Mouse (Mus musculus) CD4-positive, CD25-positive, alpha-beta regulatory T cell, adult 2 months (primary cell): ENCODE measurements around the gene Igf2bp3.

Experiments
- DNase-seq: peaks from one replicate; pipeline ENCODE4 v3.0.0-alpha.2; 2012; ENCODE audit warnings: low read depth, low spot score

Igf2bp3 gene

DNA sequence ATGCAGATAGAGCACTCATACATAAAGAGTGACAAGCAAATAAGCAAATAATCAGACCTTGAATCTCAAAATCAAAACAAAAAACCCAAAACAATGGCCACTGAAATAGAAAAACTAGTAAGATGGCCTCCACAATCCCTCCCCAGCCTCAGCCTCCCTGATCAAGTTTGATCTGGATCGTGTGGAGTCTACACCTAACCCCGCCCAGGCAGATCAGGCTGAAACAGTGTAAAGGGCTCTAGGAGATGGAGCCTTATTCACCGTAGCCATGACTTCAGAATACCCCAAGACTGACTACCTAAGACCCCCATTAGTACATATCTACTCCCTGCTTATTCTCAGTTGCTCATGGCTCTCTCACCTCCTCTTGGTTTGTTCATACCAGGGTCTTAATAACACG is 41.1 kb downstream of the Igf2bp3 start:
- DNase-seq: no peak

DNA sequence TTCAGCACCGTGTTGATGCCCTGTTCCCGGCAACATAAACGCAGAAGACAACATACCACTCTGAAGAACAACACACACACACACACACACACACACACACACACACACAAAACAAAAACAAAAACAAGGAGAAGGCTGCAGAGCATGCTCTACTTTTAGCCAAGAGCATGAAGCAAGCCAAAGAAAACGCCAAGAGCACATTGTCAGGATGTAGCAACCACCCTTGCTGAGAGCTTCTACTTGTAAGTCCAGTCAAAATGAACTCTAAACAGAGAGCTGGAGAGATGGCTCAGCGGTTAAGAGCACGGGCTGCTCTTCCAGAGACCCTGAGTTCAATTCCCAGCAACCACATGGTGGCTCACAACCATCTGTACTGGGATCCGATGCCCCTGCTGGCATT is 41.5 kb downstream of the Igf2bp3 start:
- DNase-seq: no peak

DNA sequence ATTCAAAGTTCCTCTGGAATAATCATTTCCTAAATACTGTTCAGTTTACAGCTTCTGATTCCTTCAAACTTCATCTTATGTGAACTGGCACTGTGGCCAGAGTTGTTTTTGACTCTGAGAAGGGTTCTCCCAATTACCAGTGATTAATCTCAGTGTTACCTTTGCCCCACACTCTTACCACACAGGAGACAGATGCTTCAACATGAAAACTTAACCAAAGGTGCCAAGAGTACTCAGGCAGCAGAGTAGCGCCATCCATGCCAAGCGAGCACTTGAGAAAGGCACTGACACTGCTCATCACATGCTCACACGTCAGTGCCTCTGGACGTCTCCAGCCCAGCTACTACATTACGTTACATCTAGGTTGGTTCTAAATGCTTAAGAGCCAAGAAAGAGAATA is 43.5 kb downstream of the Igf2bp3 start:
- DNase-seq: no peak

DNA sequence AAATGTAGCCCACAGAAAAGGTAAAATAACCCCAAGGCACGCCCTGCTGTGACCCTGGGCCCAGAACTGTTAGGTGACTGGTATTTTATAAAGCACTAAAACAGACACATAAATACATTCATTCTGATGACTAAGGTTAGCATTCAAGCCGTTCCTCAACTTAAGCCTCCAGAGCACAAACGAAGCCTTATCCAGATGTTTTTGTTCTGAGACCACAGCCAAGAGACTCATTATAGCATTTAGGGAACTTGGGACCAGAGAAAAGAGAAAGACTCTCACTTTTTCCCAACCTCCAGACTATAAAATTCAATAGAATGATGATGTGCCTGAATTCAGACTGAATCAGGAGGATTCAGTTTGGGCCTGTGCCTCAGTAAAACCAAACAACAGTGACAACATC is 46.1 kb downstream of the Igf2bp3 start:
- DNase-seq: no peak

DNA sequence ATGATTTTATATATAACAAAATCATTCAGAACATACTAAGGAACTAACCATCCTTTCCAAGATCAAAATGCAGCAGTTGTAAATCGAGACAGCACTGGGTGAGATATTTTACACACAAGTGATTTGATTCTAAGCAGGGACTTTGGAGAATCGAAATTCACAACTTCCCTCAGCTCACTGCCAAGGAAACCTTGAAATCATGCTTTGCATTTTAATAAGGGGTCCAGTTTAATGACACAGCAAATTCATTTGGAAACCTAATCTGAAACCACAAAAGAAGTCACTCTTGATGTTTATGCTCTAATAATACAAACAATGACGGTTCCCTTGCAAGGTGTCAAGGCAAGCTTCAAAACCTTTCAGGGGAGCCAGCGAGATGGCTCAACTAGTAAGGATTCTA is 47.4 kb downstream of the Igf2bp3 start:
- DNase-seq: no peak

DNA sequence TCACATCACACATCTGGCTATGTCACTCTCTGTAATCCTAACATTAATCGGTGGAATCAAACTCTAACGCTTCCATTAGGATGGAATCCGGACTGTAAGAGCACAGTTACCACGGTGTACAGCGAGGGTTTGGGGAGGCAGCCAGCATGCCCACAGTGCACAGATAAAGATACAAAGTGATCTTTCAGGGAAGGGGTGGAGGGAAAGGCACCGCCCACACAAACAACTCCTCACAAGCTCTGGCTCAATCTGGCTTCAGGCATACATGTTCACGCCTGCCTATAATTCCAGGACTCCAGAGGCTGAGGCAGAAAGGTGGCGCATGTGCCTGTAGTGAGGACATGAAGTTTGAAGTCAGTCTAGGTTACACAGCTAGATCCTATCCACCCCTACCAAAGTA is 48.4 kb downstream of the Igf2bp3 start:
- DNase-seq: no peak

DNA sequence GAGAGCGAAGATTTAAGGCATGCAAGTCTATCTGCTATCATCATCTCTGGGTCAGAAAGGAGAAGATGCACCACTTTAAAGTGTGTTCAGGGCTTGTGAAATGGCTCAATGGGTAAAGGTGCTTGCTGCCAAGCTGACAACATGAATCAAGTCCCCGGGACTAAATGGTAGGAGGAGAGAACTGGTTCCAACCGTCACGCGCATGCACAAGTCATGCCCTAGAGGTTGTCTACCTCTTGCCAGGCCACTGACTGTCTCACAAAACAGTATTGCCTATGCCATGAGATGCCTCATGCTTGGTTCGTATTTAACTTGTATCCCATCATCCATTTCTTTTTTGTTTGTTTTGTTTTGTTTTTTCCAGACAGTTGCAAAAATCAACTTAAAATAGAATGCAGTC is 48.9 kb downstream of the Igf2bp3 start:
- no peak for DNase-seq

DNA sequence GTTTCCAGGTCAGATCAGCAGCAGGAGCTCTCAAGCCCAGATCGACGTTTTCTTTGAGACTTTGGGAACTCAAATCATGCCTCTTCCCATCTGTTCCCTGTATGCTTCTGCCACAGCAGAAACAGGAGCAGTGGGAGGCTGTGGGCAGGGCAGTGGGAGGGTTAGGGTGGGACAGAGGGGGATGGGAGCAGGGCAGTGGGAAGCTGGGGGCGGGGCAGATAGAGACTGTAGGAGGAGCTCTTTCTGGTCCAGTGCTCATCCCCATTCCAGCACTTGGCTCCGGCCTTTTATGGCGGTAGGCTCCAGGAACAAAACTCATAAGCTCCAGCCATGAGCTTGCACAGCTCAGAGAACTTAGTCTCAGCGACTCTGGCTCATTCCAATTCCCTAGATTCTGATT is 49.7 kb downstream of the Igf2bp3 start:
- DNase-seq: no peak

DNA sequence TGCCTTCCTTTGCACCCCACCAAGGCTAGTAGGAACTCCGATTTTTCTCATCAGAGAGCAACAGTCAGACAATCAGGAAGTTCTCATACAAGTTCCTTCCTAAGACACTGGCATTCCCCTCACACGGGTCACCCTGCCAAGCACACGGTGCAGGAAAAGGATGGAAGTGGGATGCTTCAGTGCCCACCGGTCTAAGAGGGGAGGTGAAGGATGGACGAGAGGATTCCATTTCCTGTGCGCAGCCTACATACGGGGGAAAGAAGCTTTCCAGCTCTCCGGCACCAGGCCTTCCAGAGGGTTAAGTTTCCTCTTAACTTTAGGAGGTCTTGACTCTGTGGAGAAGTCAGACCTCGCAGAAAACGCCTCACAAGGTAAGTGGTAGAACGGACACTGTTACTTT is 50.1 kb downstream of the Igf2bp3 start:
- DNase-seq: no peak

DNA sequence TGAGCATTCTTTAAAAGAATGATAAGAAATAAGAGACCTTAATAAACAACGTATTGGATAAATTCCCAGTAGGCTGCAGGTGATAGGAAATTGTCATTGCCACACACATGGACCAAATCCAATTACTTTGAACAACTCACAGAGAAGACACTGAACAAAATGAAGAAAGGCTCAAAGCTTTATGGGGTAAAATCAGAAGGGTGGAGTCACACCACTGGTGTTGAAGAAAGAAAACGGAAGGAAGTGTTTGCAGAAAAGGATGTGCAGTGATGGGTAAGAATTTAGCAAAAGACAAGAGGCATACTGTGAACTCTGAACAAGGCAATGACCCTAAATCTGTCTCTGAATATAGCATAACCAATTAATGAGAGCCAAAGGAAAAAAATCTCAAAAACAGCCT is 54.8 kb downstream of the Igf2bp3 start:
- DNase-seq: peak; percentile 24

DNA sequence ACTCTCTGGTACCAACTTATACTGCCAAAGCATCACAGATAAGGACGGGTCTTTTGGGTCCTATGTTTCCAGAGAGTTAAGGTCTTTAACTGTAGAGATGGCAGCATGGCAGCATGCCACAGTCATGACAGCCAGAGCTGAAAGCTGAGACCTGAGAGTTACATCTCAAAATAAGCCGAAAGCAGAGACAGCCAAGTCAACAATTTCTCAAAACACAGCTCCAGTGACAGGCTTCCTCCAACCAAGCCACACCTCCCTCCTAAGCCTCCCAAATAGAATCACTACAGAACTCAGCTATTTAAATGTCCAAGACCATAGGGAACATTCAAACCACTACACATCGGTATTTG is 58.0 kb downstream of the Igf2bp3 start:
- DNase-seq: no peak

DNA sequence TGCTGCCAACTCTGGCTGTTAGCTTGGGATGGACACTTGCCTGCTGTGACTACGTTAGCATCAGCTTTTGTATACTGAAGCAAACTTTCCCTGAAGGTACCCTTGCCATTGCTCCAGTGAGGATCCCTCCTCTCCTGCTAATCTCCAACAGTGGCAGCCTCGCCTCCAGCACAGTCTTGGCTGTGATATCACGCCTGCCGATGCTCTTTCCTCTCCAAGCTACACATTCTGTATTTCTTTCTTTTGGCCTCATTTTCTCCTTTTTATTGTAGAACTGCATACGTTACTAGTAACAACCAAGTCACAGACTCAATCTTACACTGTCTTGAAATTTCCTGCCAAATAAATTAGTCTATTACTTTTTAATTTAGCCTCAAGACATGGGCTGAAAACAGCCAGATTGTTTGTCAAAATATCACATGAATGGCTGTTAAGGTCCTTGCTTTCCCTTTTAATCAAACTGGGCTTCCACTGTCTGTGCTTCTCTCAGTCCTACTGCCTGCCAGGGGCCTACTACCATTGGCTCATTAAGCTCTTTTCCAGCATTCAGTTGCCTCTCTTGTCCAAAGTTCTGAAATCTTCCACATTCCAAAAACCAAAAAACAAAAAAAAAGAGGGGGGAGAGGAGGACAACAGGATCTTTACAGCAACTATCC is 58.5 kb downstream of the Igf2bp3 start:
- no peak for DNase-seq

DNA sequence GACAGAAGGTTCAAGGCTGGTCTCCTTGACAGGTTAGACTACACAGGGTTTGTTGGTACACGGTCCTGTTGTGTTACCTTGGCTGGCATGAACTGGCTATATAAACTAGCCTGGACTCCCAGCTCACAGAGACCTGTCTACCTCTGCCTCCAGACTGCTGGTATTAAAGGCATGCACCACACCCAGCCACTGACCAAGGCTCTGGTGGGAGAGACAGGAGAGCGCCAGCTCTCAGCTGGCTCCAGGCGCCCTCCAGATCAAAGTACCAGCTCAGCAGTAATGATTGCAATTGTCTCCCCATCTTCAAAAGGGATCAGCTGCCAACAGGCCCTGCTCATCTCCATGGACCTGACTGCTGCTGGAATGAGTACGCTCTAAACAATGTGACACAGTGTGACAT is 63.3 kb downstream of the Igf2bp3 start:
- no peak for DNase-seq

DNA sequence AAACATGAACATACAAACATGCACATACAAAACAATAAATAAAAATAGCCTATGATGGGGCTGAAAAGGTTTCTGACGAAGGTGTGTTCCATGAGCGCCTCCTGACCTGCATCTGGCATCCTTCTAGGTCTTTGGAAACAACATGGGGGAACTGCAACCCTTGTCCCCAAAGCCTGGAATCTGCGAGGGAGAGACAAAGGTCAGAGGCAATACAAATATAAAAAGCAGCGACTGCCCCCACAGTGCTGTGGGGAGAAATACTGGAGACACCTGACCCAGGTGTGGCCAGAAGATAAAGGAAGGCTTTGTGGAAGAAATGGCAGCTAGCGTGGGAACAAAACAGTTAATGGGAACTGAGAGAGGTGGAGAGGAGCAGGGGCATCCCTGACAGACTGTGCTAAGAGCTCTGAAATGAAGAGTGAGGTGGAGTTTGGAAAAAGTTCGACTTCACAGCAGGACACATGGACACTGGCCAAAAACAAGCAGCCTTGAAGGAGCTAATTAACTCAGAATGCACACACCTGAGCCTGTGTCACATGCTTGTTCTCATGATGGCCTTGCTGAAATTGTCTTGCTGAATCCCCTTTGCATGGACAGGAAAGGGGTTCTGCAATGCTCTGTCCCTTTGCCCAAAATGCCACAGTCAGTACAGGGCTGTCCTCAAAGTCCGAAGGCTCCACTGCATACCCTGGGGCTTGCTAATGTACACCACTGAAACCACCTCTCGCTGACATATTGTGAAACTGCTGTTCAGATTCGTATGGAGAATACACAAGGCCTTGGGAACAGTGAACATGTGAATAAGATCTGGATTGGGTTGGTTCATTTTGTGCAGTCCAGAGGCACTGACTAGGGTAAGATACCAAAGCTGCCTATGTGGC is 64.2 kb downstream of the Igf2bp3 start:
- no peak for DNase-seq

DNA sequence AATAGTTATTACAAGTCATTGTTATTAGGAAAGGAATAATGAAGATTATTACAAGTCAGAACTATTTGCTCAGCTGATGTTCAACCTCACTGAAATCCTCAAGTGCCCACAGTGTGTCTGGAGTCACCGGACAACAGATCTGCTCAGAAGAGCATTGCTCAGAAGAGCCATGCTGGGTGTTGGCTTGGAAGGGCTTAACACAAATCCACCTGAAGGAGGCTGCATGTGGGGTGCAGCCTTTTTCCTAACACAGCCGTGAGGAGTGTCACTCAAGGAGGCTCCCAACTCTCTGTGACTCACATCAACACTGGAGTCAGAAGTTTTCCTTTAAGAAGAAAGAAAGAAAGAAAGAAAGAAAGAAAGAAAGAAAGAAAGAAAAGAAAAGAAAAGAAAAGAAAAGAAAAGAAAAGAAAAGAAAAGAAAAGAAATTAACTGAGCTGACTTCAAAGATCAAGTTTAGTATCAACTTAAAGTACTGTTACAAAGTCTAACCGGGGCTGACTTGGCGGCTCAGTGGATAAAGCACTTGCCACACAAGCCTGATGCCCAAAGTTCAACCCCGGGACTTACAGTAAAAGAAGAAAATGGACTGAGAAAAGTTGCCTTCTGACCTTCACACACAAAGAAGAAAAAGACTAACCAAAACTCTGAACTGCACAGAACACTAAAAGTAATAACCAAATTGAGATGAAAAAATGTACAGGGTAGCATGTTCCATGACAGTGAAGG is 65.4 kb downstream of the Igf2bp3 start:
- no peak for DNase-seq

DNA sequence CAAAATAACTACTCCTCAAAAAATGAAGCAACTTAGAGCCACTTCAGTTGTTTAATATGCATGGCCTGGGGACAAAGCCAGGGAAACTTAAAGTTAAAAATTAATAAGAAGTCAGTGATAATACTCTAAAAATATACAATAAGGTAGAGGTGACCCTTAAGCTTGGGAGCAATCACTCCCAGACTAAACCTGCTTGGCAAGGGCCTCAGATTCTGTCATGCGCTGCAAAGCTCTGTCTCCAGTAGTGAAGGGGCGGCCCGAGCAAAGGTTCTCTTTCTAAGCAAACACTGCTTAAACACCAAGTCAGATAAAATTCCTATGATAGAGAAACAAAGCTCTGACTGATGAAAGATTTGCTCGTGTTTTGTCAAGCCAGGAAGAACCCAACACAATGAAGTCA is 66.0 kb downstream of the Igf2bp3 start:
- DNase-seq: no peak

DNA sequence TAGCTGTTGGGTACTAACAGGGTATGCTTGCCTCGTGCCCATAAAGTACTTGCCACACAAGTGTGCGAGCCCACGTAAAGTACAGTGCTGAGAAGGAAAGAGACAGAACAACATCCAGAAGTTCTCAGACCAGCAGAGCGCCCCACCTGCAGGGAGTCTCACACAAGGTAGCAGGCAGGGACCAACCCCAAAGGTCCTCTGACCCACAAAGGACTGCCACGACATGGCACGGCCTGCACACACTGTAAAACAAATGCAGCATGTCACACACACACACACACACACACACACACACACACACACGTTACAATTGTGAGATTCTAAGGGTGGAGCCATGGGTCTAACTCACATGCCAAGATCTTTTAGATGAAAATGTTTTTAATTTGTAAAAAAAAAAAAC is 66.4 kb downstream of the Igf2bp3 start:
- DNase-seq: no peak

DNA sequence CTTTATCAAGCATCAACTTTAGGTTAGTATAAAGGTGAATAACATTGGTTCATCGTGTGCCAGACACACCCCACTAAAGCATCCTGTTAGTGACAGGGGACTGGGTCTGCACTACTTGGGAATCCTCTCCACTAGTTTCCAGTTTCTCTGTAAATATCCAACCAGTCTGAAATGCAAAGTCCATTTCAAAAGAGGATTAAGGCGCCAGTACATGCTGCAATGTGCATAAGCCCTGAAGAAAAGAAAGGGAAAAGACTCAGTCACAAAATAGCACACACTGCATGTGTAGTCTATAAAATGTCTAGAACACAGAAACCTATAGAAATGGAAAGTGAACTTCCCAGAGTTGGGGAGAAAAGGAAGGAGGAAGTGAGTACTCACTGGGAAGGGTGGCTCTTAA is 68.3 kb downstream of the Igf2bp3 start:
- DNase-seq: no peak

DNA sequence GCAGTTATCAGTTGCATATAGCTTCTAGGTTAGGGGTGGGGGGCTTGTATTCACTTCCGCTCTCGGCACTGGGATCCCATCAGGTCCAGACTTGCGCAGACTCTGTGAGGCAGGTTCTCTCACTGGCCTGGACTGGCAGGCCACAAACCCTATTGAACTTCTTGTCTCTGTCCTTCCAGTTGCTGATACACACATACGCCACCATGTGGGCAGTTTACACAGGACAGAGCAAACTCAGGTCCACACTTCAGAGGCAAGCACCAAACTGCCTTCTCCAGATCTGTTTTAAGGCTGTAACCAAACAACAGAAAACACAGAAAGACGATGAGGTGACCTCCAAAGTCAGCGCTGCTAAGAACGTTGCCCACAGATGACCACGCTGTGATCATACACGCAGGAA is 72.3 kb downstream of the Igf2bp3 start:
- DNase-seq: peak; percentile 25

DNA sequence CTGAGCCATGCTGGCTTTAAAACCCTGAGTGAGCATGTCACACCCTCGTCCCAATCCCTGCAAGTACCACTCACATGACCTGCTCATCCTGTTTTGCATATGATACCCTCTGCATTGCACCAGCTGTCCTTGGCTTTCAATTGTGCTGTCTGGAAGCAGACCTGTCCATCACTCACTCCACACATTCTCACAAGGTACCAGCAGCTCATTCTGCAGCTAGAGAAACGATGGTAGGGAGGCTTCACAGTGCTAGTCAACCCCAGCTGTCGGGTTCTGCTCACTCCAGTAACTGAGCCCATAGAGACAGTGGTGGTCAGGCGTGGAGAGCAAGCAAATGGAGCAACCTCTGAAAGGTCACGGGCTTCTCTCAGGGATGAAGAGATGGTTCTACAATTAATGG is 73.6 kb downstream of the Igf2bp3 start:
- DNase-seq: no peak

DNA sequence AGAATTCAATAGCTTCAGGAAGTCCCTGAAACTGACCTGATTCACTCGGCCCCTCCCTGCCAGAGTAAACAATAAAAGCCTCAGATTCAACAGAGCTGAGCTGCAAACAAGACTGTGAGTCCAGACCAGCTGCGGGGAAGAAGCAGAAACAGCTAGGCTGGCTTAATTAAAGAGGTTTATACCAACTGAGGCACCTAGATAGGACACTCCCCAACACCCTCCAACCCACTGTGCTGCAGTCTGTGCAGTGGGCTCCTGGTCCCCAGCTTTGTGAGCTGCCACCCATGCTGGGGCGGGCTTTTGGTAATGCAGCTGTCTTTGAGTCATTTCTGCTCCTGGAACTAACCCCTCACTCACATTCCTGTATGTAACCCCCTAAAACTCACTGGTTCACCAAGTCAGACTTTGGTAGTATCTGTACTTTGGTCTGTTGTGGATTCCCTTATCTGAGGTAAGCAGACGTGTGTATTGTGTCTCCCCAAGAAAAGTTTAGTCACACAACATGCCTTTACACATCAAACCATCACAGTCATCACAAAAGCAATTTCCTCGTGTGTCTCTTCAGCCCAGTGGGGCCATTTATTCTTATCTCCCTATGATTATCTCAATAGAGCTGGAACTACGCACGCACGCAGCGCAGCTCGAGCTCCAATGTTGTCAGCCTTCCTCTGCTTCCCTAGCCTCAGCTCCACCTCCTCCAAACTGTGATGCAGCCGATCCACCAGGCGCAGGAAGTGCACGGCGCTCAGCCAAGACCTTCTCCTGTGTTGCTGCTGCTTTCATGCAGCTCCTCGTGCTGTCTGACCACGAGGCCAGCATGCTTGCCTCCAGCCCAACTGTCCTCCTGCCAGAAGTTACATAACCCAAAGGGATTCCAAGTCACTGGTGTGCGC is 76.4 kb downstream of the Igf2bp3 start:
- DNase-seq: no peak

DNA sequence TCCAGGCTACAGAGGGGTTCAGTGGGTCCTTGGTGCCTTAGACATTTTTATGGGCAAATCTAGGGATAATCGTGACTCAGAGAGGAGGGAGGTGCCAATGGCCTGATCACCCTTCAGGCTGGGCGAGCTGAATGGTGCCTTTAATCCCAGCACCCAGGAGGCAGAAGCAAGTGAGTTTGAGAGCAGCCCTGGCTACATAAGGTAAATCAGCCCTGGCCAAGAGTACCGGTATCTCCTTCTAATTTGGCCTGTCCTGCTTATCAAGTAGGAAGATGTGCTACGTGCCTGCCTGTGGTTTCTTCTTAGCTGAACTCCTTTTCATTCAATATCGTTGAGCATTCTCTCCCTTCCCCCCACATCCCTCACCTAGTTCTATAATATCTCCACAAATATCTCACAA is 78.0 kb downstream of the Igf2bp3 start:
- DNase-seq: no peak
